ENCODE assay signal across 8 mouse cellular contexts in genomic region chr2:163471710-163472465, GRCm38 (mm10). TPM values are rescaled to one million over a fixed set of nuclear protein-coding genes. Genes with fewer than 3 reads are reported as not detected.
A peak's percentile ranks its signal among the peaks of the same experiment; 100 is the strongest.
DNase-seq lines count a peak whose midpoint lies in the region; ATAC-seq lines count a peak whose summit lies in the region.

No protein-coding gene starts in this region.

- no peak; the same call in 1 of the 2 replicates for ATAC-seq in megakaryocyte, adult 5-6 weeks (ENCODE audit: poor library complexity, severe bottlenecking)
- ATAC-seq in embryonic facial prominence, embryonic 11.5 days (replicated peaks; ENCODE audit: insufficient number of reproducible peaks, low FRiP score, low TSS enrichment, low read depth): peak; percentile 47; the same call in 1 of the 2 replicates
- peak; percentile 81 for ATAC-seq in liver, embryonic 11.5 days (replicated peaks; ENCODE audit: low FRiP score)
- peak; percentile 65 for ATAC-seq in neural tube, embryonic 12.5 days (ENCODE audit: low FRiP score, low read depth)

- 6% methylated on average over 36 of the region's 36 CpGs for WGBS in embryonic facial prominence, embryonic 11.5 days
- 5% methylated on average over 36 of the region's 36 CpGs for WGBS in hindbrain, embryonic 10.5 days
- 6% methylated on average over 36 of the region's 36 CpGs for WGBS in liver, embryonic 11.5 days
- WGBS in neural tube, embryonic 12.5 days: 5% methylated on average over 36 of the region's 36 CpGs

- H3K27me3 ChIP-seq in megakaryocyte, embryonic 14.5 days (replicated peaks): no peaks in the 10 kb centered on the region
- no peaks in the 10 kb centered on the region for H3K27me3 ChIP-seq in embryonic facial prominence, embryonic 11.5 days (ENCODE audit: control insufficient read depth, insufficient read depth, low read length)
- H3K27me3 ChIP-seq in hindbrain, embryonic 10.5 days (ENCODE audit: insufficient read depth, poor library complexity, severe bottlenecking): no peaks in the 10 kb centered on the region
- no peaks in the 10 kb centered on the region for H3K27me3 ChIP-seq in liver, embryonic 11.5 days (replicated peaks; ENCODE audit: control insufficient read depth, insufficient read depth, low read length)
- no peaks in the 10 kb centered on the region for H3K27me3 ChIP-seq in neural tube, embryonic 12.5 days (replicated peaks)

- peak overlapping the region; percentile 93 for H3K4me3 ChIP-seq in megakaryocyte, embryonic 14.5 days (replicated peaks)
- H3K4me3 ChIP-seq in embryonic facial prominence, embryonic 11.5 days (ENCODE audit: low read depth, low read length): peak overlapping the region; percentile 85
- H3K4me3 ChIP-seq in hindbrain, embryonic 10.5 days: peak overlapping the region; percentile 90
- peak overlapping the region; percentile 89 for H3K4me3 ChIP-seq in liver, embryonic 11.5 days (ENCODE audit: low read depth, low read length)
- H3K4me3 ChIP-seq in neural tube, embryonic 12.5 days: peak overlapping the region; percentile 66

- H3K36me3 ChIP-seq in megakaryocyte, embryonic 14.5 days (replicated peaks; ENCODE audit: low read length): peaks cover 29% of the 10 kb centered on the region
- no peaks in the 10 kb centered on the region for H3K36me3 ChIP-seq in embryonic facial prominence, embryonic 11.5 days (replicated peaks; ENCODE audit: control insufficient read depth, insufficient read depth, low read depth, low read length)
- peaks cover 27% of the 10 kb centered on the region for H3K36me3 ChIP-seq in hindbrain, embryonic 10.5 days
- H3K36me3 ChIP-seq in liver, embryonic 11.5 days (ENCODE audit: control insufficient read depth, insufficient read depth, low read length): peaks cover 5% of the 10 kb centered on the region; the same call in 1 of the 2 replicates
- peaks cover 22% of the 10 kb centered on the region for H3K36me3 ChIP-seq in neural tube, embryonic 12.5 days

- peak overlapping the region; percentile 13; the same call in 1 of the 2 replicates for H3K27ac ChIP-seq in embryonic facial prominence, embryonic 11.5 days (replicated peaks; ENCODE audit: low read depth, low read length)
- peak overlapping the region; percentile 93 for H3K27ac ChIP-seq in hindbrain, embryonic 10.5 days
- H3K27ac ChIP-seq in liver, embryonic 11.5 days (ENCODE audit: low read depth, low read length): peak overlapping the region; percentile 52
- no peak overlapping the region for H3K27ac ChIP-seq in neural tube, embryonic 12.5 days

- no peaks in the 10 kb centered on the region for H3K9me3 ChIP-seq in megakaryocyte, embryonic 14.5 days
- H3K9me3 ChIP-seq in embryonic facial prominence, embryonic 11.5 days (replicated peaks; ENCODE audit: control insufficient read depth, low read length): no peaks in the 10 kb centered on the region
- H3K9me3 ChIP-seq in hindbrain, embryonic 10.5 days: no peaks in the 10 kb centered on the region
- no peaks in the 10 kb centered on the region for H3K9me3 ChIP-seq in liver, embryonic 11.5 days (ENCODE audit: control insufficient read depth, low read length)
- no peaks in the 10 kb centered on the region for H3K9me3 ChIP-seq in neural tube, embryonic 12.5 days

- peaks cover 22% of the 10 kb centered on the region for H3K4me1 ChIP-seq in megakaryocyte, embryonic 14.5 days
- H3K4me1 ChIP-seq in embryonic facial prominence, embryonic 11.5 days (ENCODE audit: control insufficient read depth, insufficient read depth, low read length): no peaks in the 10 kb centered on the region
- peaks cover 16% of the 10 kb centered on the region for H3K4me1 ChIP-seq in hindbrain, embryonic 10.5 days (replicated peaks)
- peaks cover 3% of the 10 kb centered on the region; the same call in 1 of the 2 replicates for H3K4me1 ChIP-seq in liver, embryonic 11.5 days (replicated peaks; ENCODE audit: control insufficient read depth, insufficient read depth, low read length)
- peaks cover 9% of the 10 kb centered on the region; the same call in 1 of the 2 replicates for H3K4me1 ChIP-seq in neural tube, embryonic 12.5 days

- H3K9ac ChIP-seq in embryonic facial prominence, embryonic 11.5 days (replicated peaks; ENCODE audit: low read length): peak overlapping the region; percentile 82
- H3K9ac ChIP-seq in liver, embryonic 11.5 days (ENCODE audit: low read depth, low read length): peak overlapping the region; percentile 90
- H3K9ac ChIP-seq in neural tube, embryonic 12.5 days: peak overlapping the region; percentile 74

- peak overlapping the region; percentile 79 for H3K4me2 ChIP-seq in embryonic facial prominence, embryonic 11.5 days (ENCODE audit: low read depth, low read length)
- H3K4me2 ChIP-seq in liver, embryonic 11.5 days: peak overlapping the region; percentile 91
- H3K4me2 ChIP-seq in neural tube, embryonic 12.5 days (replicated peaks): peak overlapping the region; percentile 75

- DNase-seq in embryonic facial prominence, embryonic 11.5 days (ENCODE audit: low spot score): no peak
- DNase-seq in hindbrain, embryonic 10.5 days (ENCODE audit: low spot score): no peak
- DNase-seq in liver, embryonic 11.5 days (ENCODE audit: low spot score): no peak
- no peak for DNase-seq in cerebellum, adult 11-12 months
- no peak for DNase-seq in frontal cortex, adult 2 months (ENCODE audit: extremely low spot score in 1 of 2, low spot score in 1 of 2)

RNA-seq across cellular contexts. Expression of gene Fitm2, which starts 0.5 kb away (rescaled TPM):
- 0.68 and 1.1 TPM in 2 replicates for polyA plus RNA-seq in megakaryocyte, embryonic 14.5 days (2012; ENCODE audit: insufficient read depth, low replicate concordance)
- total RNA-seq in megakaryocyte, adult 5-6 weeks (2015): 0.36 and 1.1 TPM in 2 replicates
- 0.94 and 1.7 TPM in 2 replicates for total RNA-seq in megakaryocyte, adult 5-6 weeks (2017)
- polyA plus RNA-seq in embryonic facial prominence, embryonic 11.5 days (2014; fragmentation: Nextera tagmentation; extraction: Ambion mirVana): 9.0 and 9.7 TPM in 2 replicates
- polyA plus RNA-seq in hindbrain, embryonic 10.5 days (2016; fragmentation: Nextera tagmentation; extraction: Ambion mirVana): 10.4 and 10.8 TPM in 2 replicates
- 8.1 and 9.0 TPM in 2 replicates for polyA plus RNA-seq in liver, embryonic 11.5 days (2014; fragmentation: Nextera tagmentation; extraction: Ambion mirVana)
- polyA plus RNA-seq in neural tube, embryonic 12.5 days (2016; fragmentation: Nextera tagmentation; extraction: Ambion mirVana): 12.7 and 14.2 TPM in 2 replicates
- 10.3 and 11.2 TPM in 2 replicates for polyA plus RNA-seq in frontal cortex, adult 2 months (2012; rRNA removed)

RNA-seq across cellular contexts. Expression of gene R3hdml, which starts 20.2 kb away (rescaled TPM):
- polyA plus RNA-seq in megakaryocyte, embryonic 14.5 days (2012; ENCODE audit: insufficient read depth, low replicate concordance): not detected in 2 replicates
- not detected in 2 replicates for total RNA-seq in megakaryocyte, adult 5-6 weeks (2015)
- not detected in 2 replicates for total RNA-seq in megakaryocyte, adult 5-6 weeks (2017)
- not detected in 2 replicates for polyA plus RNA-seq in embryonic facial prominence, embryonic 11.5 days (2014; fragmentation: Nextera tagmentation; extraction: Ambion mirVana)
- polyA plus RNA-seq in hindbrain, embryonic 10.5 days (2016; fragmentation: Nextera tagmentation; extraction: Ambion mirVana): not detected in 2 replicates
- polyA plus RNA-seq in liver, embryonic 11.5 days (2014; fragmentation: Nextera tagmentation; extraction: Ambion mirVana): not detected in 2 replicates
- not detected in 2 replicates for polyA plus RNA-seq in neural tube, embryonic 12.5 days (2016; fragmentation: Nextera tagmentation; extraction: Ambion mirVana)
- polyA plus RNA-seq in frontal cortex, adult 2 months (2012; rRNA removed): 0.08 TPM in 1 of 2 replicates, not detected in the other

RNA-seq across cellular contexts. Expression of gene Gdap1l1, which starts 33.6 kb away (rescaled TPM):
- polyA plus RNA-seq in megakaryocyte, embryonic 14.5 days (2012; ENCODE audit: insufficient read depth, low replicate concordance): 0.47 TPM in 1 of 2 replicates, not detected in the other
- not detected in 2 replicates for total RNA-seq in megakaryocyte, adult 5-6 weeks (2015)
- not detected in 2 replicates for total RNA-seq in megakaryocyte, adult 5-6 weeks (2017)
- polyA plus RNA-seq in embryonic facial prominence, embryonic 11.5 days (2014; fragmentation: Nextera tagmentation; extraction: Ambion mirVana): 10.9 and 13.6 TPM in 2 replicates
- polyA plus RNA-seq in hindbrain, embryonic 10.5 days (2016; fragmentation: Nextera tagmentation; extraction: Ambion mirVana): 19.0 and 54.8 TPM in 2 replicates
- 1.4 and 1.7 TPM in 2 replicates for polyA plus RNA-seq in liver, embryonic 11.5 days (2014; fragmentation: Nextera tagmentation; extraction: Ambion mirVana)
- polyA plus RNA-seq in neural tube, embryonic 12.5 days (2016; fragmentation: Nextera tagmentation; extraction: Ambion mirVana): 83.1 and 83.6 TPM in 2 replicates
- 89.3 and 90.1 TPM in 2 replicates for polyA plus RNA-seq in frontal cortex, adult 2 months (2012; rRNA removed)

RNA-seq across cellular contexts. Expression of gene Hnf4a, which starts 34.7 kb away (rescaled TPM):
- polyA plus RNA-seq in megakaryocyte, embryonic 14.5 days (2012; ENCODE audit: insufficient read depth, low replicate concordance): 0.08 TPM in 1 of 2 replicates, not detected in the other
- not detected in 2 replicates for total RNA-seq in megakaryocyte, adult 5-6 weeks (2015)
- not detected in 2 replicates for total RNA-seq in megakaryocyte, adult 5-6 weeks (2017)
- polyA plus RNA-seq in embryonic facial prominence, embryonic 11.5 days (2014; fragmentation: Nextera tagmentation; extraction: Ambion mirVana): not detected in 2 replicates
- polyA plus RNA-seq in hindbrain, embryonic 10.5 days (2016; fragmentation: Nextera tagmentation; extraction: Ambion mirVana): not detected in 2 replicates
- 18.9 and 20.0 TPM in 2 replicates for polyA plus RNA-seq in liver, embryonic 11.5 days (2014; fragmentation: Nextera tagmentation; extraction: Ambion mirVana)
- not detected in 2 replicates for polyA plus RNA-seq in neural tube, embryonic 12.5 days (2016; fragmentation: Nextera tagmentation; extraction: Ambion mirVana)
- not detected in 2 replicates for polyA plus RNA-seq in frontal cortex, adult 2 months (2012; rRNA removed)

RNA-seq across cellular contexts. Expression of gene Oser1, which starts 47.4 kb away (rescaled TPM):
- 2.4 and 3.5 TPM in 2 replicates for polyA plus RNA-seq in megakaryocyte, embryonic 14.5 days (2012; ENCODE audit: insufficient read depth, low replicate concordance)
- 85.9 and 98.4 TPM in 2 replicates for total RNA-seq in megakaryocyte, adult 5-6 weeks (2015)
- 93.7 and 107 TPM in 2 replicates for total RNA-seq in megakaryocyte, adult 5-6 weeks (2017)
- polyA plus RNA-seq in embryonic facial prominence, embryonic 11.5 days (2014; fragmentation: Nextera tagmentation; extraction: Ambion mirVana): 105 and 106 TPM in 2 replicates
- 89.2 and 93.3 TPM in 2 replicates for polyA plus RNA-seq in hindbrain, embryonic 10.5 days (2016; fragmentation: Nextera tagmentation; extraction: Ambion mirVana)
- polyA plus RNA-seq in liver, embryonic 11.5 days (2014; fragmentation: Nextera tagmentation; extraction: Ambion mirVana): 61.0 and 67.8 TPM in 2 replicates
- 74.3 and 74.8 TPM in 2 replicates for polyA plus RNA-seq in neural tube, embryonic 12.5 days (2016; fragmentation: Nextera tagmentation; extraction: Ambion mirVana)
- polyA plus RNA-seq in frontal cortex, adult 2 months (2012; rRNA removed): 24.2 and 26.0 TPM in 2 replicates
